Mouse (Mus musculus): ENCODE data around the gene Cdon.
"Not testable (repeated sequence)": the region's sequence is repeated elsewhere in the genome, so short reads cannot be mapped to it uniquely, and the experiment has no call there.

Cdon gene

GRCm38 (mm10) chr9:35420805-35421719 is at the start of gene Cdon:
Gene Cdon, plus strand, starts transcription at chr9:35421128.
- DNase-seq (ENCODE audit: low read depth, low spot score) = peak; percentile 94

GRCm38 (mm10) chr9:35372324-35373101 is 48.4 kb upstream of the Cdon start:
- no peak for DNase-seq (ENCODE audit: low read depth, low spot score)

- DNase-seq (ENCODE audit: low read depth, low spot score) = no peak
Observed at GRCm38 (mm10) chr9:35377916-35378315, 43.0 kb upstream of the Cdon start.

- no peak for DNase-seq (ENCODE audit: low read depth, low spot score)
Observed at GRCm38 (mm10) chr9:35378991-35379390, 41.9 kb upstream of the Cdon start.

GRCm38 (mm10) chr9:35399896-35400295 is 21.0 kb upstream of the Cdon start:
- DNase-seq (ENCODE audit: low read depth, low spot score) = no peak

GRCm38 (mm10) chr9:35400398-35400797 is 20.5 kb upstream of the Cdon start:
- no peak for DNase-seq (ENCODE audit: low read depth, low spot score)

GRCm38 (mm10) chr9:35400831-35401230 is 20.1 kb upstream of the Cdon start:
- peak; percentile 6 for DNase-seq (ENCODE audit: low read depth, low spot score)

- DNase-seq (ENCODE audit: low read depth, low spot score) = peak; percentile 23
Observed at GRCm38 (mm10) chr9:35402584-35402991, 18.3 kb upstream of the Cdon start.

- DNase-seq (ENCODE audit: low read depth, low spot score) = no peak
Observed at GRCm38 (mm10) chr9:35403490-35403889, 17.4 kb upstream of the Cdon start.

GRCm38 (mm10) chr9:35405038-35405905 is 15.7 kb upstream of the Cdon start:
- DNase-seq (ENCODE audit: low read depth, low spot score) = peak; percentile 22

GRCm38 (mm10) chr9:35411225-35411965 is 9.5 kb upstream of the Cdon start:
- no peak for DNase-seq (ENCODE audit: low read depth, low spot score)

GRCm38 (mm10) chr9:35411975-35412374 is 9.0 kb upstream of the Cdon start:
- DNase-seq (ENCODE audit: low read depth, low spot score) = no peak

GRCm38 (mm10) chr9:35421730-35422235 is 855 bp downstream of the Cdon start:
- DNase-seq (ENCODE audit: low read depth, low spot score) = peak; percentile 85

- DNase-seq (ENCODE audit: low read depth, low spot score) = no peak
Observed at GRCm38 (mm10) chr9:35422405-35422941, 1.5 kb downstream of the Cdon start.

GRCm38 (mm10) chr9:35423265-35423664 is 2.3 kb downstream of the Cdon start:
- no peak for DNase-seq (ENCODE audit: low read depth, low spot score)

- DNase-seq (ENCODE audit: low read depth, low spot score) = peak; percentile 47
Observed at GRCm38 (mm10) chr9:35424671-35425070, 3.7 kb downstream of the Cdon start.

GRCm38 (mm10) chr9:35430476-35430875 is 9.5 kb downstream of the Cdon start:
- DNase-seq (ENCODE audit: low read depth, low spot score) = no peak

- DNase-seq (ENCODE audit: low read depth, low spot score) = no peak
Observed at GRCm38 (mm10) chr9:35431396-35431795, 10.5 kb downstream of the Cdon start.

GRCm38 (mm10) chr9:35432717-35433297 is 11.9 kb downstream of the Cdon start:
- DNase-seq (ENCODE audit: low read depth, low spot score) = not testable (repeated sequence)

GRCm38 (mm10) chr9:35434340-35434739 is 13.4 kb downstream of the Cdon start:
- DNase-seq (ENCODE audit: low read depth, low spot score) = no peak

Data from ZHBTc4 (cell line).